Mouse (Mus musculus): ENCODE results near the gene Ntpcr. TPM values are rescaled to one million over a fixed set of nuclear protein-coding genes. Genes with fewer than 3 reads are reported as not detected.

The Ntpcr gene
- polyA plus RNA-seq, 1 experiment from 2014 or later: 18.4 TPM

DNA sequence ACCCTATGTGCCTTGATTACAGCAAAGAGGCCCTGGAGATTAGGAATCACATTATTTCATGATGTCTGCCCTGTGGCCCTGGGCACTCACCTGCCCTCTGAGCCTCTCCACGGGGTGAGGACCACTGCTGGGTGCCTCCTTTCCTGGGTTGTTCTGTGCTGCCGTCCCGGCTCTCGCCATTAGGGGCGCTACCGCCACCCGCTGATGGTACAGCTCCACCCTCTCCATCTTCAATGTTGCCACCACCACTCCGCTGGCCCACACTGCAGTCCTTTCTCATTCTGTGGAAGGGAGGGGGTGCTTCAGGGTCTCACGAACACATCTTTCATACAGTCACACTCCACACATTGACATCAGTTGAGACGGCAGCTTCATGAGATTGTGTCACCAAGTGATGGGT, 29.3 kb downstream of the Ntpcr start:
- Histone ChIP-seq H3K9me3 (replicated peaks) (peaks cover 9% of the 10 kb centered on the region; the same call in 1 of the 2 replicates), H3K27me3 (ENCODE audit: low read depth, poor library complexity, severe bottlenecking) (no peaks in the 10 kb centered on the region), H3K27ac (replicated peaks) (no peak overlapping the region), H3K4me3 (no peak overlapping the region), H3K4me1 (peaks cover 8% of the 10 kb centered on the region; the same call in 1 of the 2 replicates), H3K36me3 (peaks cover 3% of the 10 kb centered on the region; the same call in 1 of the 2 replicates)
- peak; percentile 24 for DNase-seq (ENCODE audit: low spot score)
- 58% methylated on average over 10 of the region's 10 CpGs for WGBS

DNA sequence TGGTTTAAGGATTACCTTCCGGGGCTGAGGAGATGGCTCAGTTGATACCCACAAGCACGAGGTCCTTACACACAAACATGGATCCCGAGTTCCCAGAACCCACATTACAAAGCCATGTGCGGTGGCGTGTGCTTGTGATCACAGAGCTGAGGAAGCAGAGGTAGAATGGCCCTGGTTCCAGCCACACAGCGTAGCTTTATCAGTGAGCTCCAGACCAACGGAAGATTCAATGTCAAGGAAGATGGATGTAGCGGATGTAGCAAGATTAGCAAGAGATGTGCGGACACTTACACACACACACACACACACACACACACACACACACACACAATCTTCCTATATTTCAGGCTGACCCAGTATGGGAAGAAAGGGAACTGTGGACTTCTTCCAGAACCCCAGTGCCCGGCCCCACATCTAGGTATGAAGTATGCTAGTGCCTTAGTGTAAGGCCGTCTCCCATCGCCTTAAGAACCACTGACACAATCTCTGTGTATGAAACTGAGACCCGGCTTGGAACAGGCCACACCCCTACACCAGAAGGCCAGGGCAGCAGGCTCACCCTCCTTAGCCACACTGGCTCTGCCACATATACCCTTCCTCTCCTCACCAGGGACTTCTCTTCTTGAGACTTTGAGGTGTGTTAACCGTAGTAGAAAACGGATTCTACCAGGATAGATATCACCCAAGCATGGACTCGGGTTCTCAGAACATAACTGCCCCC, 33.5 kb downstream of the Ntpcr start:
- Histone ChIP-seq H3K4me1 (no peaks in the 10 kb centered on the region), H3K27ac (replicated peaks) (no peak overlapping the region), H3K4me3 (no peak overlapping the region), H3K36me3 (peaks cover 3% of the 10 kb centered on the region; the same call in 1 of the 2 replicates), H3K9me3 (replicated peaks) (peaks cover 9% of the 10 kb centered on the region; the same call in 1 of the 2 replicates), H3K27me3 (ENCODE audit: low read depth, poor library complexity, severe bottlenecking) (no peaks in the 10 kb centered on the region)
- 93% methylated on average over 16 of the region's 16 CpGs for WGBS
- no peak for DNase-seq (ENCODE audit: low spot score)

DNA sequence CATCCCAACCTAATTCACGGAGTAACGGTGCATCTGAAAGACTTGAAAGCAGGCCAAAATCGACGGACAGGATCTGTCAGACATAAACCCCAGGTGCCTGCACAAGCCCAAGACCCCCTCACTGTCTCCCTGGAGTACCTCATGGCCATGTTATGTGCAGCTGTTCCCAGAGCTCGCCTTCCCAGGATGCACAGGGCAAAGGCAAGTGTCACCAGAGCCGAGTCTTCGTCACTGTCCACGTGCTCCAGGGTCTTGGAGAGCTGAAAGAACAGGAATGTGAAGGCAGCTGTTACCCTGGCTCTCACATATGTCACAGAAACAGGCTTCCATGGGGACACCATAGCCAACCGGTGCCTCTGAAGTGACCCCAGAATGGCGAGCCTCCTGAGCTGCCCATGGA, 38.3 kb downstream of the Ntpcr start:
- peaks cover 9% of the 10 kb centered on the region; the same call in 1 of the 2 replicates for H3K9me3 ChIP-seq (replicated peaks)
- 92% methylated on average over 10 of the region's 10 CpGs for WGBS
- peaks cover 3% of the 10 kb centered on the region; the same call in 1 of the 2 replicates for H3K36me3 ChIP-seq
- no peak overlapping the region for H3K27ac ChIP-seq (replicated peaks)
- H3K4me1 ChIP-seq: peaks cover 11% of the 10 kb centered on the region
- no peaks in the 10 kb centered on the region for H3K27me3 ChIP-seq (ENCODE audit: low read depth, poor library complexity, severe bottlenecking)
- H3K4me3 ChIP-seq: no peak overlapping the region
- no peak for DNase-seq (ENCODE audit: low spot score)

DNA sequence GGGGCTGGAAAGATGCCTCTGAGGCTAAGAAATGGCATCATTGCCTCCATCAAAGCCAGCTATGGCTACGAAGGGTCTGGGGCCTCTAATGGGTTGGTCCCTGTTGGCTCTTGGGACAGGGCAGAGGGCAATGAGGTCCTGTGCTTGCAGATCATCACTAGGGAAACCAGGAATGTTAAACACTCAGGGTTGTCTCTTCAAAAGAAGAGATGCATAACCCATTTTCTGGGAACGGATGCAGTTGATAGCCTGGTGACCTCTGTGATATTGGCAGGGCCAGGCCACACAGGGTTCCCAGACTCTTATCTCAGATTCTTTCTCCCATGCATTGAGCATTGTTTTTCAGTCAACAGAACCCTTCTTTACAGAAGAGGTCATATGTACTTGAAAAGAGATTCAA, 42.5 kb downstream of the Ntpcr start:
- H3K27me3 ChIP-seq (ENCODE audit: low read depth, poor library complexity, severe bottlenecking): no peaks in the 10 kb centered on the region
- H3K36me3 ChIP-seq: no peaks in the 10 kb centered on the region
- peaks cover 19% of the 10 kb centered on the region for H3K4me1 ChIP-seq
- H3K27ac ChIP-seq (replicated peaks): no peak overlapping the region
- no peaks in the 10 kb centered on the region for H3K9me3 ChIP-seq (replicated peaks)
- DNase-seq (ENCODE audit: low spot score): no peak
- WGBS: 66% methylated on average over 2 of the region's 2 CpGs
- no peak overlapping the region for H3K4me3 ChIP-seq

DNA sequence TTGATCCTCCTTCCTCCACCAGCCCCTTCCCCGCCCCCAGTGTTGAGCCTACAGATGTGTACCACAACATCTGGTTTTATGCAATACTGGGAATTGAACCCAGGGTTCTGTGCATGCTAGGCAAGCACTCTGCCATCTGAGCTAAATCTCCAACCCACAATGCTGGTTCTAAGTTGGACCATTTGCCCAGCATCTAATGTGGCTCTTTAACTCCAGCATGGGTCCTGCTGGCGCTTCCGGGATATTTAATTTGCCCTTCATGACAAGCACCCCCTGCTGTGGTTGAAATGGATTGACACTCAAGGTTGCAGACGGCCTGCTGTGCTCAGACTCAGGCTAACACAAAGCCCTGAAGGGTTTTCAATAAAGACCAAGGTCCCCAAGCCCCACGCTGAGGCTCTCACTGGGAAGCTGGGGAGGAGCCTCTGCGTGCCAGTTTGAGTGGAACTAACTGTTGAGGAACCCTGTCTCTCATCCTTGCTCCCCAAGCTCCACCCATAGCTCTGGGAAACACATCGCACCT, 43.6 kb downstream of the Ntpcr start:
- H3K4me3 ChIP-seq: no peak overlapping the region
- H3K36me3 ChIP-seq: no peaks in the 10 kb centered on the region
- H3K27me3 ChIP-seq (ENCODE audit: low read depth, poor library complexity, severe bottlenecking): no peaks in the 10 kb centered on the region
- H3K27ac ChIP-seq (replicated peaks): no peak overlapping the region
- no peak for DNase-seq (ENCODE audit: low spot score)
- H3K4me1 ChIP-seq: peaks cover 19% of the 10 kb centered on the region
- 53% methylated on average over 7 of the region's 7 CpGs for WGBS
- H3K9me3 ChIP-seq (replicated peaks): no peaks in the 10 kb centered on the region

DNA sequence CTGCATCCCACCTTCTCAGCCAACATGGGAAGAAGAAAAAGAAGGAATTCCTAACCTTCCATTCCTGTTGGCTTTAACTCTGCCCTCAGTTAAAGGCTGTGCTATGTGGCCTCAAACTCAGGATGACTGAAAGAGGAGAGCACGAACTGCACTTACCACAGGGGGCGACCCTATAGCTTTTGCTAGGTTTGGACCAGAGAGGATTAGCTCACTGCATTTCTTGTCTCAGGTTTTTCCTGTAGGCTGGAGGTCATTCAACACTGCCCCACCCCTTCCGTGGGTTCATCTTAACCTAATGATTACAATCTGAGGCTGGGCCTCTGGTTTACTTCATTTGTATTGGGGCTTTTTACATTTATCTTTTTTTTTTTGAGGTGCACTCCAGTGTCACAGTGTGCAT, 45.3 kb downstream of the Ntpcr start:
- WGBS: 59% methylated on average over 3 of the region's 3 CpGs
- Histone ChIP-seq H3K27ac (replicated peaks) (no peak overlapping the region), H3K27me3 (ENCODE audit: low read depth, poor library complexity, severe bottlenecking) (no peaks in the 10 kb centered on the region), H3K9me3 (replicated peaks) (no peaks in the 10 kb centered on the region), H3K4me3 (no peak overlapping the region), H3K4me1 (peaks cover 19% of the 10 kb centered on the region), H3K36me3 (no peaks in the 10 kb centered on the region)
- DNase-seq (ENCODE audit: low spot score): no peak

DNA sequence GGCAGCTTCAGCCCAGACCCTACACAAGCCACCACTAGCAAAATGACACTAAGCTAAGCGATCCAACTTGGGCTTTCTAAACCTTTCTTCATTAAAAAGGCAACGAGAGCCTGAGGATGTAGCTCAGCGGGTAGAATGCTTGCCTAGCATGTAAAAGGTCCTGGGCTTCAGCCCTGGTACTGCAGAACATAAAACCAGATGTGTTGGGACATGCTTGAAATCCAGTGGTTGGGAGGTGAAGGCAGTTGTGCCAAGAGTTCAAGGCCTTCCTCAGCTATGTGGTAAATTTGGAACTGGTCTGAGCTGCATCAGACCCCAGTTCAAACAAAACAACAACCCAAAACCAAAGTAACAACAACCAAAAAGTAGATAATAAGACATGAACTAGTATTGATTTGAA, 46.6 kb downstream of the Ntpcr start:
- 93% methylated on average over 3 of the region's 3 CpGs for WGBS
- no peaks in the 10 kb centered on the region for H3K36me3 ChIP-seq
- H3K4me3 ChIP-seq: no peak overlapping the region

DNA sequence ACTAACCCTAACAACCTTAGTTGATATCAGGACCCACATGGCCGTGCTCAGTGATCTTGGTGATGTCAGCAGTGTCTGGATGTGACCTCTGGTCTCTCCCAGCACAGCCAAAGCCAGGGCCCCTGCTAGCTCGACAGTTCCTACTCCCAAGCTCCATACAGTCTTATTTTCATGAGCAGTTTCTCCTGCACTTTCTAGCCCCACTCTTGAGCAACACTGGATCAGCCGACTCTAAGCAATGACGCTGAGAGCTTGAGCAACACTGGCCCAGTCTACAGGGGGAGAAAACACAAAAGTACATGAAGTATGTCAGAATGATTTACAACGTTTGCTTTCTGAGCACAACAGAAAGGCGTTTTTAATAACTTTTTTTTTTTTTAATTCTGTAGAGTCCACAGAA, 47.0 kb downstream of the Ntpcr start:
- no peaks in the 10 kb centered on the region for H3K9me3 ChIP-seq (replicated peaks)
- no peaks in the 10 kb centered on the region for H3K27me3 ChIP-seq (ENCODE audit: low read depth, poor library complexity, severe bottlenecking)
- peaks cover 24% of the 10 kb centered on the region for H3K4me1 ChIP-seq
- no peak overlapping the region for H3K4me3 ChIP-seq
- no peak for DNase-seq (ENCODE audit: low spot score)
- no peaks in the 10 kb centered on the region for H3K36me3 ChIP-seq
- no peak overlapping the region for H3K27ac ChIP-seq (replicated peaks)
- WGBS: 84% methylated on average over 6 of the region's 6 CpGs

More for the DNA sequence above, 46.6 kb downstream of the Ntpcr start:
- no peak overlapping the region for H3K27ac ChIP-seq (replicated peaks)
- H3K9me3 ChIP-seq (replicated peaks): no peaks in the 10 kb centered on the region
- no peaks in the 10 kb centered on the region for H3K27me3 ChIP-seq (ENCODE audit: low read depth, poor library complexity, severe bottlenecking)
- peaks cover 24% of the 10 kb centered on the region for H3K4me1 ChIP-seq
- DNase-seq (ENCODE audit: low spot score): no peak

DNA sequence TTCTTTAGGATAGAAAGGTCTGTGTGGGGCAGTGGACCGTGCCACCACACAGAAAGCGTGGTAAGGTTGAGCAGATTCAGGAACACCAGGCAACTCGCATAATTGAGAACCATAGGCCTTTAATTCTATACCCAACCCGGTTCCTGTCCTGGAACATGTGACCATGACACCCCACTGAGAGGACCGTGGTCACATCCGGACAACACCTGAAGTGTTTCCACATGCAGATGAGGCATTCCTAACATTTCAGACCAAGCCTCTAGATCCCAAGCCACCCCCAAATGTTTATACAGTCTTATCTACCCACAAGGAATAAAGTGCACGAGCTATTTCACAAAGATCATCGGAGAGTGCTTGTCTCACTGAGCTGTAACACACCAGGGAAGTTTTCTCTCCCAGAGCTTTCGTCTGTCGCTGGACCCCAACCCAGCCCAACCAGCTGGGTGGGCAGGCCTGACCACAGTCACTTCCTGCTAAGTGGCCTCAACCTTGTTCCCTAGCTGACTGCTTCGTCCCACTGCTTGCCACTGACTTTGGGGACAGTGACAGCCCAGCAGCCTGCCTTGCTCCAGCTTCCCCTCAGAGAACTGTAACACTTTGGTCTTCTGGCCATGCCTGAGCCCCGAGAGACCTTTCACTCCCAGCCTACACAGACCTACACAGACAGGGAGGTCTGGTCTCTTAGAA, 47.9 kb downstream of the Ntpcr start:
- H3K4me1 ChIP-seq: peaks cover 22% of the 10 kb centered on the region
- no peaks in the 10 kb centered on the region for H3K27me3 ChIP-seq (ENCODE audit: low read depth, poor library complexity, severe bottlenecking)
- WGBS: 81% methylated on average over 12 of the region's 12 CpGs
- DNase-seq (ENCODE audit: low spot score): no peak
- no peak overlapping the region for H3K27ac ChIP-seq (replicated peaks)
- H3K36me3 ChIP-seq: no peaks in the 10 kb centered on the region
- no peak overlapping the region for H3K4me3 ChIP-seq
- no peaks in the 10 kb centered on the region for H3K9me3 ChIP-seq (replicated peaks)

DNA sequence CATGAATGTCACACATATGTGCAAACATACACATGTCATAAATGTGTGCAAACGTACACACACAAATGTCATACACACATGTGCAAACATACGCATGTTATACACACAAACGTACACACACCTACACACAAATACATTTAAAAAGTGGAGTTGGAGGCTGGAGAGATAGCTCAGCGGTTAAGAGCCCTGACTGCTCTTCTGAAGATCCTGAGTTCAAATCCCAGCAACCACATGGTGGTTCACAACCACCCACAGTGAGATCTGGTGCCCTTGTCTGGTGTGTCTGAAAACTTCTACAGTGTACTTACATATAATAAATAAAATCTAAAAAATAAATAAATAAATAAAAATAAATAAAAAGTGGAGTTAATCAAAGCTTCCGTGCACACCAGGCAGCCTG, 49.2 kb downstream of the Ntpcr start:
- 93% methylated on average over 5 of the region's 5 CpGs for WGBS
- H3K27ac ChIP-seq (replicated peaks): no peak overlapping the region
- H3K9me3 ChIP-seq (replicated peaks): no peaks in the 10 kb centered on the region
- peaks cover 9% of the 10 kb centered on the region for H3K4me1 ChIP-seq
- no peaks in the 10 kb centered on the region for H3K36me3 ChIP-seq
- H3K4me3 ChIP-seq: no peak overlapping the region
- H3K27me3 ChIP-seq (ENCODE audit: low read depth, poor library complexity, severe bottlenecking): no peaks in the 10 kb centered on the region
- DNase-seq (ENCODE audit: low spot score): no peak

DNA sequence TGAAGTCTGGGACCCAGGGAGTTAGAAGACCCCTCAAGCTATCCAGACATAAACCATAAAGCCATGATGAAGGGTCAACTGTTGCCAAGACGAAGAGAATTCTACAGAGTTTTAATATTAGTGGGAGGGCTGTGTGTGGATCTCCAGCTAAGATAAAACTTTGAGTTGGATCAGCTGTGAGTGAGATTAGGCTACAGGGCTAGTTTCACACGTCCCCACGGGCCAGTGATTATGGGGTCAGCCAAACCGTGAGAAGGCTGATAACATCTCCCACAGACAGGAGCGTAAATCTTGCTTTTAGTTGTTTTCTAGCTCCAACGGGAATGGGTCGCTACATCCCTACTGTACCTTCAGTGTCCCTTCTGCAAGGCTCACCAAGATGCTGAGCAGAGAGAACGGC, 49.9 kb downstream of the Ntpcr start:
- no peaks in the 10 kb centered on the region for H3K27me3 ChIP-seq (ENCODE audit: low read depth, poor library complexity, severe bottlenecking)
- WGBS: 84% methylated on average over 8 of the region's 8 CpGs

DNA sequence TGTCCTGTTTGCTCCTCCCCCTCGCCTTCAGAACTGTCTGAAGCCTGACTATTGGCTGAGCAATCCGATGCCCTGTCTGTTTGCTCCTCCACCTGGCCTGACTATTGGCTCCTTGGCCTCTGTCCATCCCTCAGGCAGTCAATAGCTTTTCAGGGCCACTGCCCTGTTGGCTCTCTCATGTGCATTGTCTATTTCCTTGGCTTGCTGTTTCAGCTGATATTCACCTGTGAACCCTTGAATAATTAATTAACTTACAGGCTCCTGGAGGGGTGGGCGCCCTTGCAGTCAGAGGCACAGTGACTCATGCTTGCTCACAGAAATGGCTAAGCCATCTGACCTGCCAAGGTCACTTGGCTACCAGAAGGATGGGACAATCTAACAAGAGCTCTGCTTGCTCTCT, 52.4 kb downstream of the Ntpcr start:
- 59% methylated on average over 3 of the region's 3 CpGs for WGBS
- Histone ChIP-seq H3K4me3 (no peak overlapping the region), H3K27ac (replicated peaks) (no peak overlapping the region), H3K27me3 (ENCODE audit: low read depth, poor library complexity, severe bottlenecking) (no peaks in the 10 kb centered on the region), H3K4me1 (peaks cover 16% of the 10 kb centered on the region), H3K9me3 (replicated peaks) (no peaks in the 10 kb centered on the region), H3K36me3 (no peaks in the 10 kb centered on the region)
- no peak for DNase-seq (ENCODE audit: low spot score)

More for the DNA sequence above, 49.9 kb downstream of the Ntpcr start:
- Histone ChIP-seq H3K36me3 (no peaks in the 10 kb centered on the region), H3K9me3 (replicated peaks) (no peaks in the 10 kb centered on the region), H3K27ac (replicated peaks) (no peak overlapping the region), H3K4me3 (no peak overlapping the region), H3K4me1 (peaks cover 9% of the 10 kb centered on the region)
- DNase-seq (ENCODE audit: low spot score): no peak

DNA sequence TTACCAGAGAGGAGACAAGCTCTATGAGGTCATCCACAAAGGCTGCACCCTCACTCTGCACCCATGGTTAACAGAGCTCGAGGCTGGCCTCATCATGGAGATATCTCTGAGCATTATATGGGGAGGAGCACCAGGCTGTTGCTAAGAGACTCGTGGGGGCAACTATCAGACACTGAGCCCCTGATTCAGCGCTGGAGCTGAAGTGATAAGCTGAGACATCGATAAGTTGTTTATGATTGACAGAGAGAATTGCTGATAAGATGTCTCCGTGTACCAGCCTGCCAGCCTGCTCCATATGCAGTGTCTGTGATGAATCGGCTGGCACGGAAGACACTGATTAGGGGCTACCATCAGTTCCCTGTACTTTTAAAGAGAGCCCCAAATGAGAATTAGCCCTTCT, 57.1 kb downstream of the Ntpcr start:
- no peaks in the 10 kb centered on the region for H3K9me3 ChIP-seq (replicated peaks)
- WGBS: 87% methylated on average over 7 of the region's 7 CpGs
- peaks cover 17% of the 10 kb centered on the region for H3K4me1 ChIP-seq
- no peak for DNase-seq (ENCODE audit: low spot score)
- no peak overlapping the region for H3K4me3 ChIP-seq
- H3K27ac ChIP-seq (replicated peaks): no peak overlapping the region
- no peaks in the 10 kb centered on the region for H3K36me3 ChIP-seq
- H3K27me3 ChIP-seq (ENCODE audit: low read depth, poor library complexity, severe bottlenecking): no peaks in the 10 kb centered on the region

All from midbrain, embryonic 10.5 days (tissue).